Mouse (Mus musculus) liver, embryonic 14.5 days (tissue): ENCODE data around the gene Stard13. TPM values are rescaled to one million over a fixed set of nuclear protein-coding genes. Genes with fewer than 3 reads are reported as not detected.
A peak's percentile ranks its signal among the peaks of the same experiment; 100 is the strongest.

Source experiments
- ATAC-seq: fragments of 200-750 bp; cut with Nextera tagmentation; 2 replicates; pipeline ENCODE4 v1.8.0; 2017; ENCODE audit warnings: moderate number of reproducible peaks, mild to moderate bottlenecking, moderate library complexity; ENCODE audit not compliant: insufficient read depth
- DNase-seq, 3 experiments: peaks; one replicate each; pipeline ENCODE4 v3.0.0-alpha.2; 2012 to 2013; ENCODE audit warnings: low read depth in 3 of 3, low spot score in 3 of 3
- H3K27ac ChIP-seq: fragments of 300-500 bp; sonication (generic); 2 replicates; pipeline ENCODE4 v1.5.1; 2014; ENCODE audit warnings: moderate library complexity, mild to moderate bottlenecking, control low read depth, inconsistent platforms
- H3K27me3 ChIP-seq: fragments of 300-500 bp; sonication (generic); 2 replicates; pipeline ENCODE4 v1.6.1; 2014; ENCODE audit warnings: mild to moderate bottlenecking, low read length, moderate library complexity; ENCODE audit not compliant: control insufficient read depth, insufficient read depth
- H3K36me3 ChIP-seq: fragments of 300-500 bp; sonication (generic); replicated peaks from 2 replicates; pipeline ENCODE4 v1.6.1; 2014; ENCODE audit warnings: low read depth; ENCODE audit not compliant: control insufficient read depth, insufficient read depth
- H3K4me1 ChIP-seq, 2 experiments: fragments of 200-500 bp in 1 of 2; fragments of 300-500 bp in 1 of 2; sonication (generic) in 1 of 2; replicated peaks; 2 replicates each; pipeline ENCODE4 v1.6.1; 2012 to 2014; ENCODE audit warnings: antibody characterized with exemption in 1 of 2, inconsistent platforms in 1 of 2, low read length in 1 of 2; ENCODE audit not compliant: control insufficient read depth in 2 of 2, insufficient read depth in 2 of 2
- H3K4me2 ChIP-seq: fragments of 300-500 bp; sonication (generic); 2 replicates; pipeline ENCODE4 v1.6.1; 2014; ENCODE audit warnings: low read depth, mild to moderate bottlenecking, control low read depth, moderate library complexity
- H3K4me3 ChIP-seq, 2 experiments: fragments of 200-500 bp in 1 of 2; fragments of 300-500 bp in 1 of 2; sonication (generic) in 1 of 2; 2 replicates each; pipeline ENCODE4 v1.5.1; 2012 to 2014; ENCODE audit warnings: low read depth in 2 of 2, low read length in 2 of 2, mild to moderate bottlenecking in 2 of 2, control low read depth in 1 of 2, inconsistent platforms in 1 of 2, moderate library complexity in 1 of 2; ENCODE audit not compliant: insufficient read depth in 1 of 2
- H3K9ac ChIP-seq: fragments of 300-500 bp; sonication (generic); replicated peaks from 2 replicates; pipeline ENCODE4 v1.6.1; 2014; ENCODE audit warnings: mild to moderate bottlenecking, control low read depth, moderate library complexity
- H3K9me3 ChIP-seq: fragments of 300-500 bp; sonication (generic); 2 replicates; pipeline ENCODE4 v1.6.1; 2016; ENCODE audit warnings: low read length, mixed read lengths; ENCODE audit not compliant: control insufficient read depth
- CTCF ChIP-seq: IDR thresholded peaks from 2 replicates; pipeline ENCODE4 v1.5.1; 2016; ENCODE audit warnings: antibody characterized with exemption, low read depth, control low read depth
- EP300 ChIP-seq: IDR thresholded peaks from 2 replicates; pipeline ENCODE4 v1.6.1; 2016; ENCODE audit warnings: antibody characterized with exemption, low read depth
- WGBS: fragments of 180-500 bp; shearing (Covaris S2); extraction: QIAGEN DNeasy Blood & Tissue Kit; methylation state at CpG from one replicate; pipeline ENCODE4 v1.1.7; 2014; ENCODE audit not compliant: insufficient replicate concordance; 5-methylcytosine and 5-hydroxymethylcytosine counted together
- polyA plus RNA-seq, 2 experiments: library from polyadenylated mRNA; depleted of rRNA in 1 of 2; stranded (reverse) in 1 of 2; unstranded in 1 of 2; fragments of >200 nt; fragmentation: Nextera tagmentation in 1 of 2; extraction: Ambion mirVana in 1 of 2; gene quantifications; 2 replicates each; pipeline versions ENCODE4 v1.2.1 to v1.2.3; 2012 to 2014

The Stard13 gene
- polyA plus RNA-seq, 2 experiments, result 0.56 to 1.1 TPM

- H3K9me3 ChIP-seq, result no peaks in the 10 kb centered on the region
- no peak for TF ChIP-seq EP300
- TF ChIP-seq CTCF, result no peak
- no peak overlapping the region for H3K4me3 ChIP-seq
- H3K9ac ChIP-seq, result no peak overlapping the region
- ATAC-seq, result no peak
- H3K4me1 ChIP-seq, result peaks cover 0 to 6% of the 10 kb centered on the region in 2 experiments; a peak in 1 of 4 replicates
- H3K27ac ChIP-seq, result no peak overlapping the region
- WGBS, result 67% methylated on average over 5 of the region's 5 CpGs
- no peaks in the 10 kb centered on the region for H3K36me3 ChIP-seq
- H3K4me2 ChIP-seq, result peak overlapping the region; percentile 42; the same call in 1 of the 2 replicates
- no peaks in the 10 kb centered on the region for H3K27me3 ChIP-seq
- DNase-seq, result no peak
These were observed 42.9 kb downstream of the Stard13 start for GRCm38 (mm10) chr5:151190764-151191163.

- TF ChIP-seq EP300 (no peak), CTCF (no peak)
- Histone ChIP-seq H3K4me3 (peak overlapping the region; percentile 38 to 62), H3K4me1 (peaks cover 0 to 4% of the 10 kb centered on the region in 2 experiments; a peak in 1 of 4 replicates), H3K36me3 (no peaks in the 10 kb centered on the region), H3K27me3 (no peaks in the 10 kb centered on the region), H3K27ac (no peak overlapping the region), H3K4me2 (peak overlapping the region; percentile 42), H3K9me3 (no peaks in the 10 kb centered on the region), H3K9ac (no peak overlapping the region)
- ATAC-seq, result peak; percentile 76
- whole genome bisulfite sequencing, result 3% methylated on average over 27 of the region's 27 CpGs
- peak; percentile 26 to 46 (median 30) for DNase-seq
These were observed 43.8 kb downstream of the Stard13 start for GRCm38 (mm10) chr5:151189789-151190378.

GRCm38 (mm10) chr5:151189321-151189720 lies 44.3 kb downstream of the Stard13 start:
- Histone ChIP-seq H3K27me3 (no peaks in the 10 kb centered on the region), H3K4me3 (peak overlapping the region; percentile 38 to 62), H3K27ac (no peak overlapping the region), H3K9me3 (no peaks in the 10 kb centered on the region), H3K4me1 (peaks cover 0 to 4% of the 10 kb centered on the region in 2 experiments; a peak in 1 of 4 replicates), H3K9ac (no peak overlapping the region), H3K4me2 (peak overlapping the region; percentile 42), H3K36me3 (no peaks in the 10 kb centered on the region)
- ATAC-seq (no peak), DNase-seq (no peak)
- TF ChIP-seq EP300 (no peak), CTCF (no peak)
- 16% methylated on average over 3 of the region's 3 CpGs for WGBS

- no peak overlapping the region for H3K4me3 ChIP-seq
- ATAC-seq (no peak), DNase-seq (no peak)
- no peak overlapping the region for H3K27ac ChIP-seq
- H3K27me3 ChIP-seq, result no peaks in the 10 kb centered on the region
- WGBS, result 59% methylated on average over 6 of the region's 6 CpGs
- TF ChIP-seq CTCF (no peak), EP300 (no peak)
- H3K9ac ChIP-seq, result no peak overlapping the region
- no peaks in the 10 kb centered on the region for H3K36me3 ChIP-seq
- no peaks in the 10 kb centered on the region for H3K9me3 ChIP-seq
- H3K4me2 ChIP-seq, result peak overlapping the region; percentile 42
- H3K4me1 ChIP-seq, result peaks cover 0 to 4% of the 10 kb centered on the region in 2 experiments; a peak in 1 of 4 replicates
These were observed 45.0 kb downstream of the Stard13 start for GRCm38 (mm10) chr5:151188659-151189058.

- Histone ChIP-seq H3K4me1 (peaks cover 0 to 4% of the 10 kb centered on the region in 2 experiments; a peak in 1 of 4 replicates), H3K27ac (no peak overlapping the region), H3K9ac (no peak overlapping the region), H3K9me3 (no peaks in the 10 kb centered on the region), H3K36me3 (no peaks in the 10 kb centered on the region), H3K27me3 (no peaks in the 10 kb centered on the region), H3K4me3 (no peak overlapping the region), H3K4me2 (no peak overlapping the region)
- ATAC-seq (no peak), DNase-seq (no peak)
- TF ChIP-seq CTCF (no peak), EP300 (no peak)
- WGBS, result 66% methylated on average over 11 of the region's 11 CpGs
These were observed 46.3 kb downstream of the Stard13 start for GRCm38 (mm10) chr5:151187336-151187735.
